Mouse (Mus musculus): ENCODE measurements around the gene Gm2a. TPM values are rescaled to one million over a fixed set of nuclear protein-coding genes. Genes with fewer than 3 reads are reported as not detected.

The Gm2a gene
- polyA plus RNA-seq, 1 experiment from 2014 or later = 11.1 TPM

DNA sequence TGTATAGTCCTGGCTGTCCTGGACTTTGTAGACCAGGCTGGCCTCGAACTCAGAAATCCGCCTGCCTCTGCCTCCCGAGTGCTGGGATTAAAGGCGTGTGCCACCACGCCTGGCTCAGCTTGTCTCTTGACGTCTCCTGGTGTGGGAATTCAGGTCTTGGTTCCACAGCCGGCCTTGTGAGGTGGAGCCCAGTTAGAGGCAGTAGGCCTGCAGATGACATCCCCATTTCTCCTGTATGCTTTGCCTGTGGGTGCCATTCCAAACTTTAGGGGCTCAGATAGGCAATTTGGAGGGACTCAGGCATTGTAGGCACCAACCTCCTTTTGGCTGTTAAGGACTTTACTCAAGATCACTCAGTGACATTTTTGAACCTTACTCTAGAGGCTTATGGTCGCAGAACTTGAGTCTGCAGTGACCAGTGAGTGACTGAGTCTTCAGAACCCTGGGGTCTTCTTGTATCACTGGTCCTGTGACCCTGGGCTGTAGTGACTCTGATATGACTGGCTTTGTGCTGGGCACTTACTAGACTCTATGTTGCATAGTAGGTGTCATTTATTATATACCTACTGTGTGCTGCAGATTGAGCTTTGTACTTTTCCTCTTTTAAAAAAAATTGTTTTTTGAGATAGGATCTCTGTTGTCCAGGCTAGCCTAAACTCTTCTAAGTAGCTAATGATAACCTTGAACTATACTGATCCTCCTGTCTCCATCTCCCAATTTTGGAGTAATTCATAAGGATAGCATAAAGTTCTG, 1.3 kb downstream of the Gm2a start:
- H3K4me1 ChIP-seq (replicated peaks; ENCODE audit: control insufficient read depth, insufficient read depth, low read length) = peaks cover 4% of the 10 kb centered on the region; the same call in 1 of the 2 replicates
- no peak overlapping the region for H3K9ac ChIP-seq (ENCODE audit: low read length)
- no peak for DNase-seq (ENCODE audit: low spot score)
- H3K4me3 ChIP-seq (ENCODE audit: low read depth, low read length) = no peak overlapping the region
- no peaks in the 10 kb centered on the region for H3K36me3 ChIP-seq (ENCODE audit: control insufficient read depth, insufficient read depth, low read length)
- H3K9me3 ChIP-seq (ENCODE audit: control insufficient read depth, low read length) = no peaks in the 10 kb centered on the region
- H3K4me2 ChIP-seq (ENCODE audit: low read depth, low read length, severe bottlenecking) = no peak overlapping the region
- no peaks in the 10 kb centered on the region for H3K27me3 ChIP-seq (ENCODE audit: control insufficient read depth, insufficient read depth, low read length)
- ATAC-seq (replicated peaks; ENCODE audit: low FRiP score) = no peak
- no peak overlapping the region for H3K27ac ChIP-seq (ENCODE audit: low read depth, low read length)
- 93% methylated on average over 8 of the region's 8 CpGs for WGBS

DNA sequence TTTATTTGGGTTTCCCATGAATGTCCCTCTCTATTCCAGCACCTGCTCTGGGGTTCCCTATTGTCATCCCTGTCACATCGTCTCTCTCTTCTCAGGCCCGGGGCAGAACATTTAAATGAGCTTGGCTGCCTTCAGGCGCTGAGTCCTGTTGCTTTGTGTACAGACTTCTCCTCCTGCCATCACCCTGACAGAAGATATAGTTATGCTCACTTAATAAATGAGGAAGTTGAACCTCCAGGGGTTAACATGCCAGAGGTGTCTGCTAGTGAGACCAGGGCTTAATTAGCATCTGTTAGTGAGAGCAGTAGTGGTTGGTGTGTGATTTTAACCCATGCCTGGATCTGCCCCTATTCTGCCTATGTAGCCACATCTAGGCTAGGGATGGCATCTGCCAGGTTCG, 2.0 kb downstream of the Gm2a start:
- DNase-seq (ENCODE audit: low spot score) (no peak), ATAC-seq (replicated peaks; ENCODE audit: low FRiP score) (no peak)
- Histone ChIP-seq H3K9me3 (ENCODE audit: control insufficient read depth, low read length) (no peaks in the 10 kb centered on the region), H3K27me3 (ENCODE audit: control insufficient read depth, insufficient read depth, low read length) (no peaks in the 10 kb centered on the region), H3K9ac (ENCODE audit: low read length) (no peak overlapping the region), H3K4me2 (ENCODE audit: low read depth, low read length, severe bottlenecking) (no peak overlapping the region), H3K27ac (ENCODE audit: low read depth, low read length) (no peak overlapping the region), H3K4me3 (ENCODE audit: low read depth, low read length) (no peak overlapping the region), H3K36me3 (ENCODE audit: control insufficient read depth, insufficient read depth, low read length) (no peaks in the 10 kb centered on the region), H3K4me1 (replicated peaks; ENCODE audit: control insufficient read depth, insufficient read depth, low read length) (peaks cover 4% of the 10 kb centered on the region; the same call in 1 of the 2 replicates)
- WGBS = 37% methylated on average over 4 of the region's 4 CpGs

DNA sequence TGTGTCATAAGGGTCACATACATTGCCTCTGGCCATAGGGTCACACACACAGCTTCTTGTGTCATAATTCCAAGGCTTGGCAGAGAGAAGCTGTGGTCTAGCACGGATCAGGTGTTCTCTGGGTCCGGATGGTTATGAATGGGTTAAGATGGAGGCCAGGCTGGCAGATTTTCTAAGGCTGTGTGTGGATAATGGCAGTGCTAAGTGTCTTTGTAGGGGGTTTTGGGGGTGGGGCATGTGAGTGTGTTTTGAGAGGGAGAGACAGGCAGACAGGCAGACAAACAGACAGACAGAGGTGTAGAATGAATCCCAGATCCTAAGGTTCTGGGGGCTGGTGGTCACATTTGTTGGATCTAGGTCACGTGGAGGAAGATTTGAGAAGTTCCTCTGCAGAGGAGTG, 4.1 kb downstream of the Gm2a start:
- no peaks in the 10 kb centered on the region for H3K27me3 ChIP-seq (ENCODE audit: control insufficient read depth, insufficient read depth, low read length)
- no peaks in the 10 kb centered on the region for H3K36me3 ChIP-seq (ENCODE audit: control insufficient read depth, insufficient read depth, low read length)
- ATAC-seq (replicated peaks; ENCODE audit: low FRiP score) = no peak
- WGBS = 78% methylated on average over 3 of the region's 3 CpGs
- no peak for DNase-seq (ENCODE audit: low spot score)
- no peak overlapping the region for H3K9ac ChIP-seq (ENCODE audit: low read length)
- peaks cover 4% of the 10 kb centered on the region; the same call in 1 of the 2 replicates for H3K4me1 ChIP-seq (replicated peaks; ENCODE audit: control insufficient read depth, insufficient read depth, low read length)
- H3K4me2 ChIP-seq (ENCODE audit: low read depth, low read length, severe bottlenecking) = no peak overlapping the region
- no peak overlapping the region for H3K4me3 ChIP-seq (ENCODE audit: low read depth, low read length)
- no peak overlapping the region for H3K27ac ChIP-seq (ENCODE audit: low read depth, low read length)
- no peaks in the 10 kb centered on the region for H3K9me3 ChIP-seq (ENCODE audit: control insufficient read depth, low read length)

DNA sequence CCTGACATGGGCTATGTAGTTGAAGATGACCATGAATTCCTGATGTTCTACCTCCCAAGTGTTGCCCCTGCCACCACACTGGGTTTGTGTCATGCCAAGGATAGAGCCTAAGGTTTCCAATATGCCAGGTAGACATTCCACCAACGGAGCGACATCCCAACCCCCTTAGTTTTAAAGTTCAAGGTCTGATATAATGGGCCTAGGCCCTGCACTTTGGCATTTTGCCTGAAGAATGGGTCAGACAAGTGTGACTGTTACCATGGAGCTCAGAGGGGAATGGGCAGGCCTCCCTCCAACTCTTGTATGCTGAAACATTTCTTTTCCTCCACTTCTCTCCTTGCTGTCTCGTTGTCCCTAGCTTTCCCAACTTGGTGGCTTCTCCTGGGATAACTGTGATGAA, 5.3 kb downstream of the Gm2a start:
- 78% methylated on average over 3 of the region's 3 CpGs for WGBS
- no peak for ATAC-seq (replicated peaks; ENCODE audit: low FRiP score)
- DNase-seq (ENCODE audit: low spot score) = no peak
- Histone ChIP-seq H3K27me3 (ENCODE audit: control insufficient read depth, insufficient read depth, low read length) (no peaks in the 10 kb centered on the region), H3K9me3 (ENCODE audit: control insufficient read depth, low read length) (no peaks in the 10 kb centered on the region), H3K9ac (ENCODE audit: low read length) (no peak overlapping the region), H3K4me3 (ENCODE audit: low read depth, low read length) (no peak overlapping the region), H3K4me1 (replicated peaks; ENCODE audit: control insufficient read depth, insufficient read depth, low read length) (peaks cover 4% of the 10 kb centered on the region; the same call in 1 of the 2 replicates), H3K36me3 (ENCODE audit: control insufficient read depth, insufficient read depth, low read length) (no peaks in the 10 kb centered on the region), H3K27ac (ENCODE audit: low read depth, low read length) (no peak overlapping the region), H3K4me2 (ENCODE audit: low read depth, low read length, severe bottlenecking) (no peak overlapping the region)

DNA sequence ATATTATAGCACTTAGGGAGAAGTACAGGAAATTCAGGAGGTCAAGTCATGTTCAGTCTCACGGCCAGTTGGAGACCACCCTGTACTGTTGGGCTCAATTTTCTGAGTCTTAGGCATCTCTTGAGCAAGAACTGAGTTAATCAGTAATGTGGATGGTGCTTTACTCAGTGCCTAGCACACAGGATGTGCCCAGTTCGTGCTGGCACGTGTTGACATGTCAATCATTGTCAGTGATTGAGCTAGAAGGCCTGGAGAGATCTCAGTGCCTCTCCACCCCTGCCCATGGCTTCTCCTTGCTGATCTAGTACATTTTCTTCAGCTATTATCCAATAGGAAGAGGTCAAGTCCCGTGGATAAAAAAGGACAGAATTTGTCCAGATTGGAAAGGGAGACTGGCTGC, 7.5 kb downstream of the Gm2a start:
- no peak overlapping the region for H3K27ac ChIP-seq (ENCODE audit: low read depth, low read length)
- ATAC-seq (replicated peaks; ENCODE audit: low FRiP score) = no peak
- H3K9ac ChIP-seq (ENCODE audit: low read length) = no peak overlapping the region
- H3K36me3 ChIP-seq (ENCODE audit: control insufficient read depth, insufficient read depth, low read length) = no peaks in the 10 kb centered on the region
- no peaks in the 10 kb centered on the region for H3K9me3 ChIP-seq (ENCODE audit: control insufficient read depth, low read length)
- H3K4me1 ChIP-seq (replicated peaks; ENCODE audit: control insufficient read depth, insufficient read depth, low read length) = no peaks in the 10 kb centered on the region
- no peak for DNase-seq (ENCODE audit: low spot score)
- no peak overlapping the region for H3K4me2 ChIP-seq (ENCODE audit: low read depth, low read length, severe bottlenecking)
- no peaks in the 10 kb centered on the region for H3K27me3 ChIP-seq (ENCODE audit: control insufficient read depth, insufficient read depth, low read length)
- 77% methylated on average over 4 of the region's 4 CpGs for WGBS
- no peak overlapping the region for H3K4me3 ChIP-seq (ENCODE audit: low read depth, low read length)

DNA sequence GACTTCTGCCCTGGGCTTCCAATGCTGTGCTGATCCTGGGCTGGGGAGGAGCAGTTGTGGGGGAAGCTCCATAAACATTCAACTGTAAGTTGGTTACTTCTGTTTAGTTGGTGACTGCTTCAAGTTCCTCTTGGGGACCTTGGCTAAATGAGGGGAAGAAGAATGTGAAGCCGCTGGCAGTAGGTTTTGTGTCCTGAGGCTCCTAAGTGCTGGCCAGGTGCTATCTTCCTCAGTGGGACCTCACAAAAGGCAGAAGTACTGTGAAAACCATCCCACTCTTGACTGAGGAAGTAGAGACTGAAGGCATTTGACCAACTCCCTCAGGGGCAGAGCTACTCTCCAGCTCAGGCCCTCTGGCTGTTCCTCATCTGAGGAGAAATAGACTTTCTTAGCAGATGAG, 8.7 kb downstream of the Gm2a start:
- H3K36me3 ChIP-seq (ENCODE audit: control insufficient read depth, insufficient read depth, low read length) = no peaks in the 10 kb centered on the region
- DNase-seq (ENCODE audit: low spot score) = no peak
- H3K4me3 ChIP-seq (ENCODE audit: low read depth, low read length) = no peak overlapping the region
- WGBS = 95% methylated on average over 1 of the region's 1 CpGs
- H3K9me3 ChIP-seq (ENCODE audit: control insufficient read depth, low read length) = no peaks in the 10 kb centered on the region
- ATAC-seq (replicated peaks; ENCODE audit: low FRiP score) = no peak
- no peaks in the 10 kb centered on the region for H3K27me3 ChIP-seq (ENCODE audit: control insufficient read depth, insufficient read depth, low read length)
- H3K4me1 ChIP-seq (replicated peaks; ENCODE audit: control insufficient read depth, insufficient read depth, low read length) = no peaks in the 10 kb centered on the region
- no peak overlapping the region for H3K9ac ChIP-seq (ENCODE audit: low read length)
- no peak overlapping the region for H3K27ac ChIP-seq (ENCODE audit: low read depth, low read length)
- no peak overlapping the region for H3K4me2 ChIP-seq (ENCODE audit: low read depth, low read length, severe bottlenecking)

DNA sequence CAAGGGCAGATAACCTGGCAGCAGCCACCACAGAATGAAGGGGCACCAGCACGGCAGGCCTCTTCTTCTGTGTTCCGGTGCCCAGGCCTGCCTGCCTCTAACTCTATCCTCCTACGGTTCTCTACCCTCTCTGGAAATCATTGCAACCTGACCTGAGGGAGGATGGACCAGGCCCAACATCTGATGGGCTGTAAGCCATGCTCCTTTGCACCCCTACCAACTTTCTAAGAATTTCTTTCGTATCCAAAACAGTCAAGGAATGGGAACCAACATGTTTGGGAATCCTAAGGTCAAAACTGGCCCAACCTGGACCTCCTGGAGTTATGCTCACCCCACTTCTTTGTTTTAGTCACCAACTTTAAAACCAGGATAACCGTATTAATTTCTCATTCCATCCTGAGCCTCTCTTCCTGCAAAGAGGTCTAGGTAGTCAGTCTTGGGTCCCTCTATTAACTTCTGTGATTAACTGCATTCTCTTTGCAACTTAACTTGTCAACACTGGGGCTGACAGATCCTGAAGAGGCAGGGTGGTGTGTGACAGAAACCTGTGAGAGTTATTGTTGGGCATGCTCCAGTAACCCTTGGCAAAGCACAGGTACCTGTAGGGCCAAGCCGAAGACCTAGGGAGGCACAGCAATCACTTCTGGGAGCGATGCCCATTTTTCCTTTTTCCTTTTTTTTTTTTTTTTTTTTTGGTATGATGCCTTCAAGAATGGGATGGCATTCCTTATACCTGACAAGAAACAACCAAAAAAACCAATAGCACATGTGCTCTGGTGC, 11.8 kb downstream of the Gm2a start:
- no peaks in the 10 kb centered on the region for H3K27me3 ChIP-seq (ENCODE audit: control insufficient read depth, insufficient read depth, low read length)
- no peak overlapping the region for H3K4me3 ChIP-seq (ENCODE audit: low read depth, low read length)
- H3K4me2 ChIP-seq (ENCODE audit: low read depth, low read length, severe bottlenecking) = no peak overlapping the region
- ATAC-seq (replicated peaks; ENCODE audit: low FRiP score) (no peak), DNase-seq (ENCODE audit: low spot score) (no peak)
- H3K27ac ChIP-seq (ENCODE audit: low read depth, low read length) = no peak overlapping the region
- H3K9me3 ChIP-seq (ENCODE audit: control insufficient read depth, low read length) = no peaks in the 10 kb centered on the region
- no peaks in the 10 kb centered on the region for H3K36me3 ChIP-seq (ENCODE audit: control insufficient read depth, insufficient read depth, low read length)
- no peaks in the 10 kb centered on the region for H3K4me1 ChIP-seq (replicated peaks; ENCODE audit: control insufficient read depth, insufficient read depth, low read length)
- no peak overlapping the region for H3K9ac ChIP-seq (ENCODE audit: low read length)
- WGBS = 92% methylated on average over 7 of the region's 7 CpGs

DNA sequence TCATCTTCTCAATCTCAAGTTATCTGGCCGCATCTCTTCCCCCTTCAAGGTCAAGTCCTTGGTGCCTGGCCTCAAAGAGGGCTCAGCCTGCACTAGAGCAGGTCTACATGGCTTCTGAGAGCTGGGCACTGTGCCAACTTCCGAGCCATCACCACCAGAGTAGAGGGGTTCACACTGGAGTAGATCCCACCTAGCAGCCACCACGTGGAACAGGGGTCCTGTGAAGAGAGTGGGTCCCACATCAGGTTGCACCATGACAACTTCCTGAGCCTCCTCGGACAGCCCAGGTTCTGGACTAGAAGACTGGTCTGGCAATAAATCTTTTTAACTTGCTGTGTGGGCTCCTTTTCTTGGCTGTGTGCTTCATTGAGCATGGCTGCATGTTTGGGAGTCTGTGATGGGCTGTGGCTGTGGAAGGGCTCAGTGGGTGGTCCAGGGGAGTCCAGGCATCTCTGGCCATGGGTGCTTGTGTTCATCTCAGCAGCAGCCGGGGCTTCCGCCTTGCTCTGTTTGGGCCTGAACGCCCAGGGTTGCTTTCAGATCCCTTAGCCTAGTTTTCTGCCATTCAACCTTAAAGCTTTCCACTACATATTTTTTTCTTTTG, 12.8 kb downstream of the Gm2a start:
- no peak for DNase-seq (ENCODE audit: low spot score)
- no peak overlapping the region for H3K27ac ChIP-seq (ENCODE audit: low read depth, low read length)
- H3K4me1 ChIP-seq (replicated peaks; ENCODE audit: control insufficient read depth, insufficient read depth, low read length) = no peaks in the 10 kb centered on the region
- H3K36me3 ChIP-seq (ENCODE audit: control insufficient read depth, insufficient read depth, low read length) = no peaks in the 10 kb centered on the region
- WGBS = 80% methylated on average over 7 of the region's 7 CpGs
- ATAC-seq (replicated peaks; ENCODE audit: low FRiP score) = no peak
- no peak overlapping the region for H3K4me2 ChIP-seq (ENCODE audit: low read depth, low read length, severe bottlenecking)
- H3K4me3 ChIP-seq (ENCODE audit: low read depth, low read length) = no peak overlapping the region
- no peaks in the 10 kb centered on the region for H3K27me3 ChIP-seq (ENCODE audit: control insufficient read depth, insufficient read depth, low read length)
- H3K9me3 ChIP-seq (ENCODE audit: control insufficient read depth, low read length) = no peaks in the 10 kb centered on the region
- H3K9ac ChIP-seq (ENCODE audit: low read length) = no peak overlapping the region
